Mouse (Mus musculus): ENCODE measurements at regions not wholly inside any gene's neighbourhood (a gene's known extent, or its start where the extent isn't known, plus 50 kb on each side); places are given as distances from the start of the nearest gene placed in this dataset.

GRCm38 (mm10) chr2:48624461-48624860 lies 189.4 kb upstream of the Acvr2a start:
- TF ChIP-seq CTCF (conservative IDR thresholded peaks at IDR 0.05; ENCODE audit: insufficient read depth, insufficient read length, low read depth, low read length), result no peak
- TF ChIP-seq POLR2A (IDR thresholded peaks at IDR 0.05; ENCODE audit: low read depth, low read length), result no peak
